Mouse (Mus musculus) liver, embryonic 12.5 days (tissue): ENCODE results near the gene Gm4737. TPM values are rescaled to one million over a fixed set of nuclear protein-coding genes. Genes with fewer than 3 reads are reported as not detected.

Experiments used
- ATAC-seq: fragments of 200-750 bp; cut with Nextera tagmentation; 2 replicates; pipeline ENCODE4 v1.8.0; 2017; ENCODE audit warnings: moderate number of reproducible peaks, mild to moderate bottlenecking, moderate library complexity
- H3K27ac ChIP-seq: fragments of 300-500 bp; sonication (generic); 2 replicates; pipeline ENCODE4 v1.5.1; 2016; ENCODE audit warnings: mild to moderate bottlenecking
- H3K27me3 ChIP-seq: fragments of 300-500 bp; sonication (generic); replicated peaks from 2 replicates; pipeline ENCODE4 v1.6.1; 2016; ENCODE audit warnings: mild to moderate bottlenecking, moderate library complexity
- H3K36me3 ChIP-seq: fragments of 300-500 bp; sonication (generic); 2 replicates; pipeline ENCODE4 v1.6.1; 2016; ENCODE audit warnings: mild to moderate bottlenecking, moderate library complexity
- H3K4me1 ChIP-seq: fragments of 300-500 bp; sonication (generic); 2 replicates; pipeline ENCODE4 v1.6.1; 2016
- H3K4me2 ChIP-seq: fragments of 300-500 bp; sonication (generic); 2 replicates; pipeline ENCODE4 v1.6.1; 2016; ENCODE audit warnings: mild to moderate bottlenecking, moderate library complexity
- H3K4me3 ChIP-seq: fragments of 300-500 bp; sonication (generic); 2 replicates; pipeline ENCODE4 v1.5.1; 2016; ENCODE audit warnings: mild to moderate bottlenecking, moderate library complexity
- H3K9ac ChIP-seq: fragments of 300-500 bp; sonication (generic); 2 replicates; pipeline ENCODE4 v1.6.1; 2016; ENCODE audit warnings: mild to moderate bottlenecking, moderate library complexity
- H3K9me3 ChIP-seq: fragments of 300-500 bp; sonication (generic); replicated peaks from 2 replicates; pipeline ENCODE4 v1.6.1; 2016; ENCODE audit warnings: mild to moderate bottlenecking, moderate library complexity
- WGBS: fragments of 180-500 bp; shearing (Covaris S2); methylation state at CpG from one replicate; pipeline ENCODE4 v1.1.7; 2016; ENCODE audit not compliant: insufficient replicate concordance; 5-methylcytosine and 5-hydroxymethylcytosine counted together
- polyA plus RNA-seq: library from polyadenylated mRNA; unstranded; fragments of >200 nt; fragmentation: Nextera tagmentation; extraction: Ambion mirVana; gene quantifications from 2 replicates; pipeline ENCODE4 v1.2.1, GENCODE M21; 2016

Gm4737 gene
- polyA plus RNA-seq, 1 experiment from 2014 or later, result 2.7 TPM

GRCm38 (mm10) chr16:46120020-46120419 lies 34.9 kb downstream of the Gm4737 start, which contains the start of gene Cd96:
Cd96 (minus strand) TSS chr16:46120251.
- ATAC-seq, result no peak
- Histone ChIP-seq H3K36me3 (no peaks in the 10 kb centered on the region), H3K9ac (no peak within 1 kb of the TSS), H3K9me3 (no peaks in the 10 kb centered on the region), H3K27ac (no peak within 1 kb of the TSS), H3K4me1 (no peaks in the 10 kb centered on the region), H3K27me3 (no peaks in the 10 kb centered on the region), H3K4me3 (no peak within 1 kb of the TSS), H3K4me2 (peak within 1 kb of the TSS; percentile 10; the same call in 1 of the 2 replicates)
- 32% methylated on average over 10 of the region's 10 CpGs for WGBS

- Histone ChIP-seq H3K27ac (no peak overlapping the region), H3K9ac (no peak overlapping the region), H3K4me3 (no peak overlapping the region), H3K27me3 (no peaks in the 10 kb centered on the region), H3K9me3 (no peaks in the 10 kb centered on the region), H3K36me3 (no peaks in the 10 kb centered on the region), H3K4me2 (no peak overlapping the region), H3K4me1 (no peaks in the 10 kb centered on the region)
- WGBS, result 74% methylated on average over 3 of the region's 3 CpGs
- ATAC-seq, result no peak
Observed at GRCm38 (mm10) chr16:46117645-46118044, 37.2 kb downstream of the Gm4737 start.

GRCm38 (mm10) chr16:46114727-46115126 lies 40.1 kb downstream of the Gm4737 start:
- H3K4me2 ChIP-seq, result no peak overlapping the region
- no peak overlapping the region for H3K9ac ChIP-seq
- no peak overlapping the region for H3K4me3 ChIP-seq
- no peaks in the 10 kb centered on the region for H3K27me3 ChIP-seq
- ATAC-seq, result no peak
- H3K27ac ChIP-seq, result no peak overlapping the region
- no peaks in the 10 kb centered on the region for H3K36me3 ChIP-seq
- 43% methylated on average over 2 of the region's 2 CpGs for WGBS
- no peaks in the 10 kb centered on the region for H3K9me3 ChIP-seq
- H3K4me1 ChIP-seq, result no peaks in the 10 kb centered on the region

GRCm38 (mm10) chr16:46109536-46109935 lies 45.3 kb downstream of the Gm4737 start:
- no peak for ATAC-seq
- Histone ChIP-seq H3K9ac (no peak overlapping the region), H3K4me3 (no peak overlapping the region), H3K36me3 (no peaks in the 10 kb centered on the region), H3K4me2 (no peak overlapping the region), H3K27me3 (no peaks in the 10 kb centered on the region), H3K9me3 (no peaks in the 10 kb centered on the region), H3K4me1 (no peaks in the 10 kb centered on the region), H3K27ac (no peak overlapping the region)
- WGBS, result 38% methylated on average over 8 of the region's 8 CpGs

- 27% methylated on average over 4 of the region's 4 CpGs for WGBS
- no peak for ATAC-seq
- no peak overlapping the region for H3K4me2 ChIP-seq
- no peak overlapping the region for H3K4me3 ChIP-seq
- no peaks in the 10 kb centered on the region for H3K9me3 ChIP-seq
- H3K4me1 ChIP-seq, result no peaks in the 10 kb centered on the region
- no peaks in the 10 kb centered on the region for H3K36me3 ChIP-seq
- no peak overlapping the region for H3K27ac ChIP-seq
- H3K9ac ChIP-seq, result no peak overlapping the region
- H3K27me3 ChIP-seq, result no peaks in the 10 kb centered on the region
Observed at GRCm38 (mm10) chr16:46107431-46107830, 47.4 kb downstream of the Gm4737 start.

GRCm38 (mm10) chr16:46104491-46104890 lies 50.4 kb downstream of the Gm4737 start:
- H3K9ac ChIP-seq, result no peak overlapping the region
- no peak for ATAC-seq
- H3K4me2 ChIP-seq, result no peak overlapping the region
- no peak overlapping the region for H3K27ac ChIP-seq
- no peak overlapping the region for H3K4me3 ChIP-seq
- H3K27me3 ChIP-seq, result no peaks in the 10 kb centered on the region
- no peaks in the 10 kb centered on the region for H3K9me3 ChIP-seq
- 60% methylated on average over 9 of the region's 9 CpGs for WGBS
- no peaks in the 10 kb centered on the region for H3K36me3 ChIP-seq
- H3K4me1 ChIP-seq, result no peaks in the 10 kb centered on the region

Other genes with a start within 250 kb of the Gm4737 start
- gene Phldb2, start 201.5 kb downstream of the Gm4737 start, polyA plus RNA-seq, result 17.4 TPM in 2 replicates
- gene Plcxd2, start 144.9 kb downstream of the Gm4737 start, polyA plus RNA-seq, result 3.3 and 3.8 TPM in 2 replicates
- gene Cd96, start 34.8 kb downstream of the Gm4737 start, polyA plus RNA-seq, result 0.12 and 0.15 TPM in 2 replicates